Mouse (Mus musculus) bone marrow macrophage, adult 2 months (primary cell): ENCODE results near the gene Pax2.

Experiments used
- CTCF ChIP-seq: IDR thresholded peaks from 2 replicates; pipeline ENCODE4 v1.5.1; 2012; ENCODE audit warnings: low read depth, mild to moderate bottlenecking, low read length, moderate library complexity
- POLR2A ChIP-seq: IDR thresholded peaks from 2 replicates; pipeline ENCODE4 v1.6.1; 2012; ENCODE audit warnings: mild to moderate bottlenecking, low read depth, low read length, borderline replicate concordance

GRCm38 (mm10) chr19:44742131-44743020 lies 13.5 kb upstream of the Pax2 start:
- TF ChIP-seq CTCF, result no peak
- no peak for TF ChIP-seq POLR2A
